Mouse (Mus musculus) cerebellum, adult 2 months (tissue): ENCODE measurements around the gene Cadm4. TPM values are rescaled to one million over a fixed set of nuclear protein-coding genes. Genes with fewer than 3 reads are reported as not detected.
"Not testable (repeated sequence)": the region's sequence is repeated elsewhere in the genome, so short reads cannot be mapped to it uniquely, and the experiment has no call there.

Source experiments
- DNase-seq, 2 experiments: peaks; one replicate each; pipeline ENCODE4 v3.0.0; 2021
- H3K27ac ChIP-seq: fragments of 200-500 bp; 2 replicates; pipeline ENCODE4 v1.5.1; 2012; ENCODE audit warnings: low read length, control low read depth, inconsistent platforms; ENCODE audit not compliant: insufficient read depth
- H3K27me3 ChIP-seq: fragments of 200-500 bp; 2 replicates; pipeline ENCODE4 v1.6.1; 2012; ENCODE audit warnings: inconsistent platforms, mild to moderate bottlenecking, low read length, moderate library complexity; ENCODE audit not compliant: control insufficient read depth, insufficient read depth
- H3K4me1 ChIP-seq: fragments of 200-500 bp; 2 replicates; pipeline ENCODE4 v1.6.1; 2011; ENCODE audit warnings: low read length; ENCODE audit not compliant: control insufficient read depth, insufficient read depth
- H3K4me3 ChIP-seq: fragments of 200-500 bp; replicated peaks from 2 replicates; pipeline ENCODE3; 2011; ENCODE audit warnings: mild to moderate bottlenecking, low read depth, low read length, control low read depth; ENCODE audit not compliant: insufficient read depth
- CTCF ChIP-seq: fragments of 200-500 bp; IDR thresholded peaks from 2 replicates; pipeline ENCODE4 v1.5.1; 2011; ENCODE audit warnings: low read depth, mild to moderate bottlenecking, control low read depth, low read length, moderate library complexity, borderline replicate concordance; ENCODE audit not compliant: insufficient read depth
- POLR2A ChIP-seq: fragments of 200-500 bp; IDR thresholded peaks from 2 replicates; pipeline ENCODE4 v1.6.1; 2011; ENCODE audit warnings: low read length, control low read depth, borderline replicate concordance; ENCODE audit not compliant: insufficient read depth
- WGBS: fragments of 180-500 bp; shearing (Covaris S2); methylation state at CpG from one replicate; pipeline ENCODE4 v1.1.7; 2018; 5-methylcytosine and 5-hydroxymethylcytosine counted together
- polyA plus RNA-seq: library from polyadenylated mRNA; depleted of rRNA; stranded (reverse); fragments of >200 nt; gene quantifications from 2 replicates; pipeline ENCODE4 v1.2.3, GENCODE M21; 2012

The Cadm4 gene
- polyA plus RNA-seq, 1 experiment = 312 TPM

- Histone ChIP-seq H3K4me1 (peaks cover 5% of the 10 kb centered on the region), H3K4me3 (peak within 1 kb of the TSS; percentile 75), H3K27me3 (no peaks in the 10 kb centered on the region), H3K27ac (peak within 1 kb of the TSS; percentile 93)
- TF ChIP-seq POLR2A (peak; percentile 82), CTCF (no peak)
- under 1% methylated on average over 79 of the region's 84 CpGs for WGBS
- peak; percentile 90 to 92 for DNase-seq
Measured at GRCm38 (mm10) chr7:24506838-24507725, 25.3 kb downstream of the Cadm4 start, which contains the start of gene Zfp428. Gene Zfp428 (plus strand): TSS chr7:24507006.

- H3K27me3 ChIP-seq = no peaks in the 10 kb centered on the region
- WGBS = under 1% methylated on average over 20 of the region's 20 CpGs
- H3K4me3 ChIP-seq = peak overlapping the region; percentile 75
- TF ChIP-seq CTCF (no peak), POLR2A (no peak)
- H3K27ac ChIP-seq = peak overlapping the region; percentile 93
- no peak for DNase-seq
- H3K4me1 ChIP-seq = peaks cover 5% of the 10 kb centered on the region
Measured at GRCm38 (mm10) chr7:24507726-24508114, 25.9 kb downstream of the Cadm4 start.

GRCm38 (mm10) chr7:24512355-24512754, 30.5 kb downstream of the Cadm4 start, which contains the start of gene AC161166.1:
Gene AC161166.1 (minus strand): TSS chr7:24512455.
- Histone ChIP-seq H3K27me3 (no peaks in the 10 kb centered on the region), H3K27ac (no peak within 1 kb of the TSS), H3K4me3 (no peak within 1 kb of the TSS), H3K4me1 (no peaks in the 10 kb centered on the region)
- no peak for DNase-seq
- 81% methylated on average over 7 of the region's 7 CpGs for WGBS
- TF ChIP-seq POLR2A (no peak), CTCF (no peak)

GRCm38 (mm10) chr7:24516319-24516718, 34.5 kb downstream of the Cadm4 start:
- TF ChIP-seq CTCF = peak; percentile 29; the same call in 1 of the 2 replicates
- WGBS = 60% methylated on average over 8 of the region's 8 CpGs
- not testable (repeated sequence) for H3K4me3 ChIP-seq, H3K4me1 ChIP-seq, H3K27ac ChIP-seq, H3K27me3 ChIP-seq
- peak; percentile 53 to 61 for DNase-seq

- Histone ChIP-seq H3K27me3 (no peaks in the 10 kb centered on the region), H3K4me3 (no peak overlapping the region), H3K27ac (no peak overlapping the region), H3K4me1 (no peaks in the 10 kb centered on the region)
- no peak for TF ChIP-seq CTCF
- no peak for TF ChIP-seq POLR2A
- 55% methylated on average over 5 of the region's 5 CpGs for WGBS
- no peak for DNase-seq
Measured at GRCm38 (mm10) chr7:24517077-24517476, 35.3 kb downstream of the Cadm4 start.

- WGBS = 26% methylated on average over 6 of the region's 6 CpGs
- no peaks in the 10 kb centered on the region for H3K4me1 ChIP-seq
- no peaks in the 10 kb centered on the region for H3K27me3 ChIP-seq
- H3K27ac ChIP-seq = no peak overlapping the region
- H3K4me3 ChIP-seq = no peak overlapping the region
- no peak for TF ChIP-seq CTCF
- no peak for TF ChIP-seq POLR2A
- DNase-seq = peak in 1 of 2 experiments; percentile 41
Measured at GRCm38 (mm10) chr7:24517654-24518053, 35.8 kb downstream of the Cadm4 start.

GRCm38 (mm10) chr7:24519130-24519529, 37.3 kb downstream of the Cadm4 start:
- TF ChIP-seq CTCF = no peak
- TF ChIP-seq POLR2A = no peak

GRCm38 (mm10) chr7:24520054-24520453, 38.2 kb downstream of the Cadm4 start:
- not testable (repeated sequence) for H3K4me3 ChIP-seq, H3K27me3 ChIP-seq, DNase-seq, H3K4me1 ChIP-seq, H3K27ac ChIP-seq
- WGBS = 43% methylated on average over 10 of the region's 10 CpGs

More at GRCm38 (mm10) chr7:24519130-24519529, 37.3 kb downstream of the Cadm4 start:
- H3K4me1 ChIP-seq = no peaks in the 10 kb centered on the region
- H3K27ac ChIP-seq = no peak overlapping the region
- H3K4me3 ChIP-seq = no peak overlapping the region
- DNase-seq = no peak
- WGBS = 55% methylated on average over 3 of the region's 3 CpGs
- H3K27me3 ChIP-seq = no peaks in the 10 kb centered on the region
